Comparison of ENCODE assay signal across 8 mouse cellular contexts in the genomic region with DNA sequence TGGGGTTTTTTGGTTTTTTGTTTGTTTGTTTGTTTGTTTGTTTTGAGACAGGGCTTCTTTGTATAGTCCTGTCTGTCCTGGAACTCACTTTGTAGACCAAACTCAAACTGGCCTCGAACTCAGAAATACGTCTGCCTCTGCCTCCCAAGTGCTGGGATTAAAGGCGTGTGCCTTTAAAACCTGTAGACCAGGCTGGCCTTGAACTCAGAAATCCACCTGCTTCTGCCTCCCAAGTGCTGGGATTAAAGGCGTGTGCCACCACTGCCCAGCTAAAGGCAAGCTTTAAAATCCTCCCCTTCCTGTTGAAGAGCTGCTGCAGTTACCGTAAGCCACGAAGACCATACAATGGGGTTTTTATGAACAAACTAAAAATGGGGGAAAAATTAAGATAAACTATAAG. TPM values are rescaled to one million over a fixed set of nuclear protein-coding genes. Genes with fewer than 3 reads are reported as not detected.
DNase-seq lines count a peak whose midpoint lies in the region; ATAC-seq and TF ChIP-seq lines count a peak whose summit lies in the region.
"Not testable (repeated sequence)": the region's sequence is repeated elsewhere in the genome, so short reads cannot be mapped to it uniquely, and the experiment has no call there.

TSS of gene Larp4 (plus strand) at position 301 of the 400 bp plus-strand sequence.

- not testable (repeated sequence) for TF ChIP-seq RAD21 in CH12.LX (IDR thresholded peaks at IDR 0.05; ENCODE audit: low read depth, low read length)

- not testable (repeated sequence) for H3K27ac ChIP-seq in CH12.LX (ENCODE audit: insufficient read depth, low read depth); intestine, postnatal 0 days (ENCODE audit: low read depth, low read length)
- H3K27ac ChIP-seq in heart, embryonic 16.5 days (ENCODE audit: low read length): peak within 1 kb of the TSS; percentile 63
- H3K27ac ChIP-seq in lung, postnatal 0 days (ENCODE audit: low read length): peak within 1 kb of the TSS; percentile 35; the same call in 1 of the 2 replicates

- DNase-seq in CH12.LX (ENCODE audit: extremely low read depth); gastrocnemius, adult 18-20 months (ENCODE audit: low spot score); left cerebral cortex, postnatal 36 days (ENCODE audit: low spot score in 2 of 2); lung, postnatal 0 days (ENCODE audit: low spot score): not testable (repeated sequence)

- not testable (repeated sequence) for TF ChIP-seq CTCF in CH12.LX (conservative IDR thresholded peaks at IDR 0.05 in 1 of 2, IDR thresholded peaks at IDR 0.05 in 1 of 2; ENCODE audit: low read depth in 2 of 2, low read length in 2 of 2); intestine, postnatal 0 days (IDR thresholded peaks at IDR 0.05; ENCODE audit: low read depth); lung, postnatal 0 days (IDR thresholded peaks at IDR 0.05)

- not testable (repeated sequence) for H3K9me3 ChIP-seq in CH12.LX (replicated peaks; ENCODE audit: low read length); heart, embryonic 16.5 days (replicated peaks; ENCODE audit: control insufficient read depth, low read length); intestine, postnatal 0 days (ENCODE audit: control insufficient read depth); lung, postnatal 0 days (ENCODE audit: low read length)

- H3K9ac ChIP-seq in CH12.LX (ENCODE audit: insufficient read depth, low read depth); heart, embryonic 16.5 days (ENCODE audit: low read length); intestine, postnatal 0 days (ENCODE audit: low read depth, low read length); lung, postnatal 0 days (replicated peaks; ENCODE audit: low read depth): not testable (repeated sequence)

- not testable (repeated sequence) for H3K27me3 ChIP-seq in CH12.LX (replicated peaks); heart, embryonic 16.5 days (ENCODE audit: control insufficient read depth, insufficient read depth, low read length); intestine, postnatal 0 days (replicated peaks; ENCODE audit: control insufficient read depth, insufficient read depth, low read length); lung, postnatal 0 days (replicated peaks; ENCODE audit: insufficient read depth, low read length)

- H3K4me2 ChIP-seq in CH12.LX (ENCODE audit: insufficient read depth, low read depth, poor library complexity, severe bottlenecking); heart, embryonic 16.5 days (ENCODE audit: low read depth, low read length); intestine, postnatal 0 days (replicated peaks; ENCODE audit: low read depth); lung, postnatal 0 days (replicated peaks; ENCODE audit: low read depth, low read length): not testable (repeated sequence)

- in situ Hi-C loops in CH12.LX (cut with MboI; ENCODE audit: low pct_ligation_motif_present, low pct_unique_long_range_greater_than_20kb, low sequenced_read_pairs): not testable (repeated sequence)

- TF ChIP-seq EP300 in CH12.LX (IDR thresholded peaks at IDR 0.05; ENCODE audit: low read length); lung, postnatal 0 days (IDR thresholded peaks at IDR 0.05): not testable (repeated sequence)

- H3K79me2 ChIP-seq in CH12.LX (replicated peaks; ENCODE audit: control insufficient read depth, extremely low read depth, insufficient read depth, poor library complexity, severe bottlenecking): peaks cover 18% of the 10 kb centered on the region

- not testable (repeated sequence) for TF ChIP-seq POLR2A in CH12.LX (IDR thresholded peaks at IDR 0.05; ENCODE audit: low read depth, low read length)

- dilution Hi-C loops in CH12.LX (cut with MboI; ENCODE audit: extremely low pct_ligation_motif_present, extremely low pct_unique_long_range_greater_than_20kb, low sequenced_read_pairs): not testable (repeated sequence)

- intact Hi-C loops in left cerebral cortex, postnatal 36 days (cut with DNase I): not testable (repeated sequence)

- H3K4me1 ChIP-seq in CH12.LX (ENCODE audit: control insufficient read depth in 1 of 2, insufficient read depth in 2 of 2): peaks cover 0 to 23% of the 10 kb centered on the region in 2 experiments; a peak in 2 of 4 replicates
- H3K4me1 ChIP-seq in heart, embryonic 16.5 days (ENCODE audit: control insufficient read depth, insufficient read depth, low read length); intestine, postnatal 0 days (replicated peaks; ENCODE audit: control insufficient read depth, insufficient read depth, low read length); lung, postnatal 0 days (ENCODE audit: insufficient read depth, low read depth, low read length): not testable (repeated sequence)

- not testable (repeated sequence) for H3K36me3 ChIP-seq in CH12.LX (replicated peaks in 1 of 2; ENCODE audit: control insufficient read depth in 1 of 2, insufficient read depth in 1 of 2, low read length in 1 of 2); heart, embryonic 16.5 days (ENCODE audit: control insufficient read depth, insufficient read depth); intestine, postnatal 0 days (ENCODE audit: control insufficient read depth, insufficient read depth); lung, postnatal 0 days (ENCODE audit: insufficient read depth, low read length)

- H3K4me3 ChIP-seq in CH12.LX (replicated peaks in 1 of 3; ENCODE audit: low read depth in 2 of 3, low read length in 2 of 3, poor library complexity in 1 of 3); heart, embryonic 16.5 days (ENCODE audit: low read length); intestine, postnatal 0 days (ENCODE audit: low read depth, low read length); lung, postnatal 0 days (ENCODE audit: low read depth, low read length): not testable (repeated sequence)

- ATAC-seq in common myeloid progenitor, adult 5-6 weeks (replicated peaks; ENCODE audit: low read depth, poor library complexity, severe bottlenecking); heart, embryonic 16.5 days (replicated peaks; ENCODE audit: extremely low read depth, insufficient read depth, low FRiP score); intestine, postnatal 0 days; lung, postnatal 0 days; neutrophil, adult 5-6 weeks (ENCODE audit: extremely low read depth, insufficient number of reproducible peaks, low FRiP score, poor library complexity, severe bottlenecking): not testable (repeated sequence)

- WGBS in heart, embryonic 16.5 days: 85% methylated on average over 6 of the region's 6 CpGs
- 88% methylated on average over 6 of the region's 6 CpGs for WGBS in intestine, postnatal 0 days
- 82% methylated on average over 6 of the region's 6 CpGs for WGBS in lung, postnatal 0 days

RNA-seq across cellular contexts. Expression of gene Larp4, which starts in this region (rescaled TPM):
- total RNA-seq in CH12.LX (2012; rRNA removed) (96.3 and 113 TPM in 2 replicates), CH12.LX (2014; rRNA removed) (135 and 145 TPM in 2 replicates)
- 74.6 and 81.9 TPM in 2 replicates for polyA plus RNA-seq in CH12.LX (2012; ENCODE audit: insufficient read length, low read depth)
- total RNA-seq in common myeloid progenitor, adult 5-6 weeks (2017): 99.0 and 109 TPM in 2 replicates
- 10 to 100 TPM; 39.4 to 47.4 TPM for total RNA-seq in gastrocnemius, adult 18-20 months (2021)
- polyA plus RNA-seq in heart, embryonic 16.5 days (2015; fragmentation: Nextera tagmentation; extraction: Ambion mirVana): 28.1 and 28.9 TPM in 2 replicates
- polyA plus RNA-seq in intestine, postnatal 0 days (2015; fragmentation: Nextera tagmentation; extraction: Ambion mirVana): 29.7 and 32.5 TPM in 2 replicates
- 10 to 100 TPM; 47.1 to 47.6 TPM for total RNA-seq in left cerebral cortex, postnatal 36 days (2021)
- polyA plus RNA-seq in lung, postnatal 0 days (2015; fragmentation: Nextera tagmentation; extraction: Ambion mirVana): 20.4 and 22.8 TPM in 2 replicates
- total RNA-seq in neutrophil, adult 5-6 weeks (2017): 52.7 and 58.3 TPM in 2 replicates
